Mouse (Mus musculus): ENCODE results near the gene Gm614. TPM values are rescaled to one million over a fixed set of nuclear protein-coding genes. Genes with fewer than 3 reads are reported as not detected.

Gm614 gene
- total and polyA plus RNA-seq, 3 experiments = not detected

- peaks cover 8% of the 10 kb centered on the region; the same call in 1 of the 2 replicates for H3K27me3 ChIP-seq (ENCODE audit: insufficient read depth, low read length)
- no peak overlapping the region for H3K4me3 ChIP-seq (ENCODE audit: low read depth, low read length)
- peaks cover 33% of the 10 kb centered on the region for H3K36me3 ChIP-seq (replicated peaks)
- ATAC-seq (ENCODE audit: extremely low read depth, insufficient number of reproducible peaks, low FRiP score, poor library complexity, severe bottlenecking) = no peak
- H3K4me1 ChIP-seq (ENCODE audit: insufficient read depth, low read depth, low read length) = peaks cover 6% of the 10 kb centered on the region; the same call in 1 of the 2 replicates
- TF ChIP-seq GATA1 (IDR thresholded peaks at IDR 0.05; ENCODE audit: borderline replicate concordance, low read length) = no peak
- no peak for TF ChIP-seq POLR2AphosphoS5 (IDR thresholded peaks at IDR 0.05; ENCODE audit: insufficient replicate concordance, low read depth, low read length)
- TF ChIP-seq GATA2 (IDR thresholded peaks at IDR 0.05; ENCODE audit: borderline replicate concordance, low read depth, low read length) = no peak
- no peak for TF ChIP-seq TAL1 (conservative IDR thresholded peaks at IDR 0.05; ENCODE audit: low read depth, low read length)
- TF ChIP-seq CTCF (IDR thresholded peaks at IDR 0.05; ENCODE audit: low read depth, low read length) = no peak
- no peak for DNase-seq (ENCODE audit: low spot score)
- H3K9me3 ChIP-seq (replicated peaks) = no peaks in the 10 kb centered on the region
Observed at GRCm38 (mm10) chrX:101299473-101300426, 36.0 kb upstream of the Gm614 start.

- TF ChIP-seq GATA1 (IDR thresholded peaks at IDR 0.05; ENCODE audit: borderline replicate concordance, low read length) (no peak), TAL1 (conservative IDR thresholded peaks at IDR 0.05; ENCODE audit: low read depth, low read length) (no peak), POLR2AphosphoS5 (IDR thresholded peaks at IDR 0.05; ENCODE audit: insufficient replicate concordance, low read depth, low read length) (no peak), GATA2 (IDR thresholded peaks at IDR 0.05; ENCODE audit: borderline replicate concordance, low read depth, low read length) (no peak), CTCF (IDR thresholded peaks at IDR 0.05; ENCODE audit: low read depth, low read length) (no peak)
- H3K27me3 ChIP-seq (ENCODE audit: insufficient read depth, low read length) = peaks cover 8% of the 10 kb centered on the region; the same call in 1 of the 2 replicates
- peaks cover 40% of the 10 kb centered on the region for H3K36me3 ChIP-seq (replicated peaks)
- peaks cover 6% of the 10 kb centered on the region; the same call in 1 of the 2 replicates for H3K4me1 ChIP-seq (ENCODE audit: insufficient read depth, low read depth, low read length)
- DNase-seq (ENCODE audit: low spot score) (no peak), ATAC-seq (ENCODE audit: extremely low read depth, insufficient number of reproducible peaks, low FRiP score, poor library complexity, severe bottlenecking) (no peak)
- no peaks in the 10 kb centered on the region for H3K9me3 ChIP-seq (replicated peaks)
- H3K4me3 ChIP-seq (ENCODE audit: low read depth, low read length) = no peak within 1 kb of the TSS
Observed at GRCm38 (mm10) chrX:101299055-101299454, 35.3 kb upstream of the Gm614 start, which contains the start of gene Nlgn3. Nlgn3 (plus strand) TSS chrX:101299168.

- no peak overlapping the region for H3K4me3 ChIP-seq (ENCODE audit: low read depth, low read length)
- DNase-seq (ENCODE audit: low spot score) = no peak
- H3K9me3 ChIP-seq (replicated peaks) = no peaks in the 10 kb centered on the region
- H3K27me3 ChIP-seq (ENCODE audit: insufficient read depth, low read length) = no peaks in the 10 kb centered on the region
- TF ChIP-seq GATA1 (IDR thresholded peaks at IDR 0.05; ENCODE audit: borderline replicate concordance, low read length) (no peak), CTCF (IDR thresholded peaks at IDR 0.05; ENCODE audit: low read depth, low read length) (no peak), TAL1 (conservative IDR thresholded peaks at IDR 0.05; ENCODE audit: low read depth, low read length) (no peak), GATA2 (IDR thresholded peaks at IDR 0.05; ENCODE audit: borderline replicate concordance, low read depth, low read length) (no peak), POLR2AphosphoS5 (IDR thresholded peaks at IDR 0.05; ENCODE audit: insufficient replicate concordance, low read depth, low read length) (no peak)
- H3K36me3 ChIP-seq (replicated peaks) = peaks cover 93% of the 10 kb centered on the region
- no peak for ATAC-seq (ENCODE audit: extremely low read depth, insufficient number of reproducible peaks, low FRiP score, poor library complexity, severe bottlenecking)
- H3K4me1 ChIP-seq (ENCODE audit: insufficient read depth, low read depth, low read length) = peaks cover 48% of the 10 kb centered on the region
Observed at GRCm38 (mm10) chrX:101290111-101290510, 26.3 kb upstream of the Gm614 start.

DNA sequence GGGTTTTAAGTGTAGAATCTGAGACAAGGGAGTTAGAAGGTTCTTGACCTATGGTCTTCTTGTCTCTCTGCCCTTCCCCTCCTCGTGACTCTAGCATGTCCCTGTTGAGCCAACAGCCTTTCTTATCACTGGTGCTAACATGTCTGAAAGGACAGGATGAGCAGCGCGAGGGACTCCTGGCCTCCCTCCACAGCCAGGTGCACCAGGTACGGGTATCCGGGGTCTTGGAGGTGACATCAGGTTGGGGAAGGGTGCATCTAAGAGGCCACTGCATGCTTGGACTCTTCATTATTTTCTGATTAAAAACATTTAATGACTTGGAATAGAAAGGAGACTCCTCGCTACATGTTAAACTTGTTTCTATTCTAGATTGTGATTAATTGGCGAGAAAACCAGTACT is 25.2 kb upstream of the Gm614 start:
- Histone ChIP-seq H3K36me3 (replicated peaks) (peaks cover 93% of the 10 kb centered on the region), H3K4me1 (ENCODE audit: insufficient read depth, low read depth, low read length) (peaks cover 48% of the 10 kb centered on the region), H3K9me3 (replicated peaks) (no peaks in the 10 kb centered on the region), H3K4me3 (ENCODE audit: low read depth, low read length) (no peak overlapping the region), H3K27me3 (ENCODE audit: insufficient read depth, low read length) (no peaks in the 10 kb centered on the region)
- DNase-seq (ENCODE audit: low spot score) = no peak
- ATAC-seq (ENCODE audit: extremely low read depth, insufficient number of reproducible peaks, low FRiP score, poor library complexity, severe bottlenecking) = no peak
- TF ChIP-seq CTCF (IDR thresholded peaks at IDR 0.05; ENCODE audit: low read depth, low read length) (no peak), GATA1 (IDR thresholded peaks at IDR 0.05; ENCODE audit: borderline replicate concordance, low read length) (no peak), TAL1 (conservative IDR thresholded peaks at IDR 0.05; ENCODE audit: low read depth, low read length) (no peak), GATA2 (IDR thresholded peaks at IDR 0.05; ENCODE audit: borderline replicate concordance, low read depth, low read length) (no peak), POLR2AphosphoS5 (IDR thresholded peaks at IDR 0.05; ENCODE audit: insufficient replicate concordance, low read depth, low read length) (no peak)

GRCm38 (mm10) chrX:101288432-101288831 is 24.6 kb upstream of the Gm614 start:
- DNase-seq (ENCODE audit: low spot score) (no peak), ATAC-seq (ENCODE audit: extremely low read depth, insufficient number of reproducible peaks, low FRiP score, poor library complexity, severe bottlenecking) (no peak)
- Histone ChIP-seq H3K4me1 (ENCODE audit: insufficient read depth, low read depth, low read length) (peaks cover 48% of the 10 kb centered on the region), H3K9me3 (replicated peaks) (no peaks in the 10 kb centered on the region), H3K27me3 (ENCODE audit: insufficient read depth, low read length) (no peaks in the 10 kb centered on the region), H3K36me3 (replicated peaks) (peaks cover 93% of the 10 kb centered on the region), H3K4me3 (ENCODE audit: low read depth, low read length) (no peak overlapping the region)
- TF ChIP-seq TAL1 (conservative IDR thresholded peaks at IDR 0.05; ENCODE audit: low read depth, low read length) = no peak

DNA sequence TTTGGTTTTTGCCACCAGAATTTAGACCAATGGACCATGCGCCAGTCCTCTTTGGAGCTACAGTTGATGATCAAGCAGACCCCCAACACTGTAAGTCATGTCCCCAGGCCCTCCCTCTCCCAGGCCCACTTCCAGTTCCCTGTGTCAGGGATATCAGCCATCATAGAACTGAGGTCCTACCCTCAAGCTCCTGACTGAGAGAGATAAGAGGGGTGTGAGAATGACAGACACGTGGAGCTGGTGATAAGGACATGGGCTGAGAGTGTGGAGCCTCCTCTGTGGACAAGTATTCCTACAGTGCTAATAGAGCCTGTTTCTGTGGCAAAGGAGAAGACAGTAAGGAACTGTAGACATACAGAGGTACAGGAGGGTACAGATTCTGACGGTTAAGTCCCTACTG is 23.8 kb upstream of the Gm614 start:
- H3K4me1 ChIP-seq (ENCODE audit: insufficient read depth, low read depth, low read length) = peaks cover 48% of the 10 kb centered on the region
- no peak for TF ChIP-seq POLR2AphosphoS5 (IDR thresholded peaks at IDR 0.05; ENCODE audit: insufficient replicate concordance, low read depth, low read length)
- TF ChIP-seq TAL1 (conservative IDR thresholded peaks at IDR 0.05; ENCODE audit: low read depth, low read length) = peak; percentile 96
- peaks cover 93% of the 10 kb centered on the region for H3K36me3 ChIP-seq (replicated peaks)
- no peaks in the 10 kb centered on the region for H3K27me3 ChIP-seq (ENCODE audit: insufficient read depth, low read length)
- no peak overlapping the region; the same call in 1 of the 2 replicates for H3K4me3 ChIP-seq (ENCODE audit: low read depth, low read length)
- no peaks in the 10 kb centered on the region for H3K9me3 ChIP-seq (replicated peaks)
- DNase-seq (ENCODE audit: low spot score) (peak; percentile 73), ATAC-seq (ENCODE audit: extremely low read depth, insufficient number of reproducible peaks, low FRiP score, poor library complexity, severe bottlenecking) (peak; percentile 92)
